Mouse (Mus musculus): Measurements from ENCODE around the gene Slc25a43.

The Slc25a43 gene

DNA sequence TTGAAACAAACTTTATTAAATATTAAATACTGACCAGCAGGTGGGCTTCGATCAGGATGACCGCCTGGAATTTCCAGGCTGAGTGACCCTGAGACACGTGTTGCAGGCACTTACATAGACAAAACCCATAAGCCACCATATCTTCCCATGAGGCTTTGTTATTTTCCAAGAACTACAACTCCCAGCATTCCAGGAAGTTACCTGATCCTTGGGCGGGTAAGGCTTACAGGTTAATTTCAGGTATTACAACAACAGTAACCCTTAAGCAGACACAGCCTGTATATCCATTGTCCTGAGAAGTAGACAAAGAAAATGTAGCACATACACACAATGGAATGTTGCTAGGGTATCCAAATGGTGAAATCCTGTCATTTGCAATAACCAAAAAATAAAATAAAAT lies 45.9 kb downstream of the Slc25a43 start:
- DNase-seq (ENCODE audit: low spot score) = no peak

DNA sequence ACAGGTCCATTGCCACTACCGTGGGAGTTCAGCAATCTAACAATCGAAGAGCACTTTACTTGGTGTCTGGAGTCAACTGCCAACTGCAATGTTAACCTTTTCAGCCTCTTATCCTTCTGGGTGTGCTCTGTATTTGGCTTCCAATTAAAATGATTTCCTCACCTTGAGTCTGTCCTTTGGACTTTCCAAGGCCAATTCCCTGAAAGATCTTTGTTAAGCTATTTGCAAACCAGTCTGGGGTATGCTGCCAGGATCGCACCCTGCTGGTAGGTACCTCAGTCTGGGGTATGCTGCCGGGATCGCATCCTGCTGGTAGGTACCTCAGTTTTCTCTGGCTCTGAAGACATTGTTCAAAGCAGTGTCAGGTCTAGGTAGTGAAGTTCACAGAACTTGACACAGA lies 51.1 kb downstream of the Slc25a43 start:
- no peak for DNase-seq (ENCODE audit: low spot score)

DNA sequence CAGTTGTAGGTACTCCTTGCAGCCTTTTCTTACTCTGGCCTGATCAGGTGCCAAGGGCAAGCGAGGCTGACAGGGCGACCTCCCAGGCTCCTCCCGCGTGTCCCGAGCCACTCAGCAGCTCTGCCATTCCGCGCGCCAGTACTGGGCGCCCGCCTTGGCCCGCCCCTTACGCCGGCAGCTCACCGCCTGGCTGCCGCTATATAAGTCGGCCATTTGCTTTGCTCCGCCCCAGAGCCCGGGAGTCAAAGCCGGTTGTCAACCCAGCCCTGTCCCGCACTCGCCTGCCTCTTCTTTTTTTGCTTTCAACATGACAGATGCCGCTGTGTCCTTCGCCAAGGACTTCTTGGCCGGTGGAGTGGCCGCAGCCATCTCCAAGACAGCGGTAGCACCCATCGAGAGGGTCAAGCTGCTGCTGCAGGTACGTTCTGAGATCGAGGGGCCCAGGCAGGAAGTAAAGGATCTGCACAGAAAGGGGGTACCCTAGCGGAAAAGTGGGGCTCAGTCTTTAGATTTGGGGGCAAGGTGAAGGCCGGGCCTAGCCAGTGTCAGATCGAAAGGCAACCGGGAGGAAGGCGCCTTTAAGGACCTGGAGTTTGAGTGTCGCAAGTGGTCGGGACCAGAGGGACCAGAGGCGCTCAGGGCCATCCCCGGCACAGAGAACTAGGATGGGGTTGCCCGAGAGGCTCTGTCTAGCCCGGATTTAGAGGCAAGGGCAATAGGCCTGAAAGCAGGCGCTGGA lies 52.1 kb downstream of the Slc25a43 start, which contains the start of gene Slc25a5:
Slc25a5 (plus strand) TSS at position 228 of the 739 bp plus-strand sequence.
- DNase-seq (ENCODE audit: low spot score) = peak; percentile 77

DNA sequence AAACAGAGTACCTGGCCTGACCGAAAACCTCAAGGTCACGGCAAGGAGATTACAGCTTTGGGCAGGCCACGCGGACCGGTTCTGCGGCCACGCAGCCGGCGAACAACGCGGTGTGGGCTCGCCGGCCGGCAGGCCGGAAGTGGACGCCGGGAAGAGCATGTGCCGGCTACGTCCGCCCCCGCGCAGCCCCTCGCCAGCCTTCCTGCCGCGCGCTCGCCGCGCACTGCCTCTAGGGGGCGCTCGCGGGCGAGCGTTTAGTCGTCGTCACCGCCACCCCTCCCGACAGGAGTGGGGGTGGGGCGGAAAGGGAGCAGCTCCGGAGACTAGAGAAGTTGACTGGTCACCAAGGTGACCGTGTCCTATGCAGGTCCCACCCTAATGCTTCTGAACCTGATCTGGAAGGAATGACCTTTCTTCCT lies 52.7 kb downstream of the Slc25a43 start:
- peak; percentile 74 for DNase-seq (ENCODE audit: low spot score)

DNA sequence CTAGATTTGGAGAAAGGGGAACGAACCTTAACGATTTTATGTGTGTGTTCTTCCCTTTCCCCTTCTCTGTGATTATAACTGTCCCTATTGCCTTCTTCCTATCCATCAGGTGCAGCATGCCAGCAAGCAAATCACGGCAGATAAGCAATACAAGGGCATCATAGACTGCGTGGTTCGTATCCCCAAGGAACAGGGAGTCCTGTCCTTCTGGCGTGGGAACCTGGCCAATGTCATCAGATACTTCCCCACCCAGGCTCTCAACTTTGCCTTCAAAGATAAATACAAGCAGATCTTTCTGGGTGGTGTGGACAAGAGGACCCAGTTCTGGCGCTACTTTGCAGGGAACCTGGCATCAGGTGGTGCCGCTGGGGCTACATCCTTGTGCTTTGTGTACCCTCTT lies 53.3 kb downstream of the Slc25a43 start:
- peak; percentile 32 for DNase-seq (ENCODE audit: low spot score)

DNA sequence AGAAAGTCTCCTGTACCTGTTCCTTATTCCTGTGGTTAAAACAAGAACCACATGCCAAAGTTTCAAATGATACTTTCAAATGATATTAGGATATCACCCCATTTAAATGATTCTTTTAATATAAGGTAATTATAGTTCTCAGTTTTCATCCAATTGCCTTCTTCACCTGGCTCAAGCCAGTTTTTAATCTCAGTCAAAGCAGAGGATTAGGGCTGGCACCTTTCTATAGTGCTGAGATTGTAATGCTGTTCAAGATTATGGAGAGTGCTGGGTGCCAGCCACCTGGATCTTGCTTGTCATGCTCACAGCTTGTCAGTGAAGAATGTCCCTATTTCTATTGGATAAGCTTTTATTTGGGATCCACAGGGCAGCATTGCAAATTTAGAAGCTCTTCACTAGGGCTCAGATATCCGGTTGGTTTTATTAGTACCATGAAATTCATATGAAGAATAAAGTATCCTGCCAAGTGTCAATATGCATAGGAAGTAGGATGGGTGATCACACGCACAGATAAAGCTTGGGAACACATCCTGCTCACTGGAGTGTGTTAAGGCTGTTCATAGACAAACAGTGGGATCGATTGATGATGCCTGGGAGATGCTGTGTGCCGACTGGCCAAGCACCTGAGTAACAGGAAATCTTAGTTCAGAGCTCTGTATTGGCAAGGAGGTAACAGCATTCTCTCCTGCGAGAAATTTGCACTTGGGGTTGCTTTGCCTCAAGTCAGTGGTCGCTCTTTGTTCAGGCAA lies 55.8 kb downstream of the Slc25a43 start:
- no peak for DNase-seq (ENCODE audit: low spot score)

DNA sequence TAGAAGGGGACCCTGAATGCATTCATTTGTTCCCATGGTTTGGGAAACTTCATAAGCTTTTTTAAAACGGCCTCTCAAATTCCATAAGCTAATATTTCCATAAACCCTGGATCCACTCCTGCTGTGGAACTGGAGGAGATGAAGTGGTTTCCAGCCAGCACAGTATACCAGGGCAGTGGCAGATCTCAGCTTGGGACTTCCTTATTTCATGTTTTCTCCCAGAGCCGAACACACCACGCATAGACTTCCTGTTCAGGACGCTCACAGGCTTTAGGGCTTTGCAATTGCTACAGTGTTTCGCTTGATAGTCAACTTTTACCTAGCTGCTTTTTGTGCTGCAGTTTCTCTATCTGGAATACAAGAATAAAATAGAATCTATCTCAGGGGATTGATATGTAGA lies 59.7 kb downstream of the Slc25a43 start:
- DNase-seq (ENCODE audit: low spot score) = no peak

DNA sequence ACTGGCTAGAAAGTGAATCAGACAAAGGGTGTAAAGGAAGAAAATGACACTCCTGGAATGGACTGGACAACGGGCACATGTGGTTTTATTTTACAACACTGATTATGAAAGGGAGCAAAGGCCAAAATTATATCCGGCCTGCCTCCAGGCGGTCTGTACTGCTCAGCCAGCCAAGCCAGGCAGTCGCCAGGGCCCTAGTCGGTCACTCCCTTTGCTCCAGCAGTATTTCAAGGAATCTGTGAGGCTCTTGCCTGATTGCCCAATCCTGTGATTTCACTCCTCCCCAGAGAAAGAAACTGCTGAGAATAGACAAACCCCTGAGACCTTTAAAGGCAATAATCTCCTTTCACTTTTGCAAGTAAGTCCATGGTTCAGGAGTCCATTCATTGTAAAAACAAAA lies 60.7 kb downstream of the Slc25a43 start:
- peak; percentile 18 for DNase-seq (ENCODE audit: low spot score)

DNA sequence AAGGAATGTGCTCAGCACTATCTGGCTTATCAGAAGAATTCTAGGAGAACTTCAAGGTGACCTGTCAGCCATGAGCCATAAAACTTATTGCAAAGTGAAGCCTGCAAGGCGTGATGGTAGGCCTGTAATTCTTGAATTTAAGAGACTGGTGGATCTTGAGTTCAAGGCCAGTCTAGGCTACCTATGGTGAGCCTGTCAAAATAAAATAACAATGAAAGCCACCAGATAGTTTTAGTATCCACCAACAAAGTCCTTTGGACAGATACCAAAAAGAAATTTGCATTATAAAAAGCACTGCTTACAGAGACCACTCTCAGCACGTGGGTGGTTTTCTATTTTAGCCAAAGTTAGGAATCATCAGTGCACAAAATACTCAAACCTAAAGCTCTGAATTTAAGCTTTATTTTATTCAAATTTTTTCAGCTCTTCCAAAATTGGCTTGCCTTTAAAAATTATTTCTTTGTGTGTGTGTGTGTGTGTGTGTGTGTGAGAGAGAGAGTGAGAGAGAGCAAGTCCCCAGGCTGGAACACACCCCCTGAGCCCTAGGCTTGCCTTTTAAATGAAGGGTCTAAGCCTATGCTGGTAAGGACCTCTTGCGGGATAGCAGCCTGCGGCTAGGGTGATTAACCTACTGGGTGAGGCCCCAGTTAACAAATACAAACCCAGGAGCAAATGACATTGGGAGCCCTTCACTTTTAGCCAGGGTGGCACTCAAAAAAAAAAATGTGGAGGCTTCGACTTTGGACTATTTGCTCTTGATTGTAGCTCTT lies 62.2 kb downstream of the Slc25a43 start:
- DNase-seq (ENCODE audit: low spot score) = no peak

DNA sequence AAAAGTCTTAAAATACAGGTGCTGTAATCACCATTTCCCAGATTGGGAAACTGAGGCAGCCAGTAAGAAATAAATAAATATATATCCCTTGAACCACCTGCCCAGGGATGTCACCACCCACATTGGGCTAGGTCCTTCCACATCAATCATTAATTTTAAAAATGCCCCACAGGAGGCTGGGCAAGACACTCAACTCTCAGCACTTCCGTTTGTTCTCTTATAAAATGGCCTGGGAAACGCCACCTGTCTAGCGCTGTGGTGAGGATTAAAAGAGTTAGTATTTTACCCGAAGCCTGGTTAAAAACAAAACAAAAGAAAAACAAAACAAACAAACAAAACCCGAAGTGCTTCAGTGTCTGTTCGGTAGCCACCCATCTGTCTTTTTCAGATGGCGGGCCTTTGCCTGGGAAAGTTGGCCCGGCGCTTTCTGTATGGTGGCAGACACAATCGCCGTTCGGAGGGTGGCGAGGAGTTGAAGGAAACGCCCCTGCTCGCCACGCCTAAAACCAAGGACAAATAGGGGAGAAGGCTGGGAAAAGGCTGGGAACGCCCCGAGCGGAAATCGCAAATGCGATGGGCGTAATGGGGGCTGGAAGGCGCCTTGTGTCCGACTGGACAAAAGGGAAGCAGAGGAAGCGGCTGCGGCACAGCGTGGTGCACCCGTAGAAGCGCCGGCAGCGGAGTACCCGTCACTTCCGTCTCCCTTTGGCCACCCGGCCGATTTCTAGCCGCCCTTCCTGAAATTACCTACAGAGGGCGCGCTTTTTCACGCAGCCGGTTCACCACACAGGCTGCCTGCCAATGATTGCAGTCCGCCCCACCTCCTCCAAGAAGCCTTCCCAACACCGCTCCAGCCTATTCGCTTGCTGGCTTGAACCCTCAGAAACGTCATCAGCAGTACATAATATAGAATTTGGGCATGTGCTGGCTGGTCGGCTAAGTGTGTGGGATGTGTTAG lies 64.2 kb downstream of the Slc25a43 start:
- peak; percentile 84 for DNase-seq (ENCODE audit: low spot score)

DNA sequence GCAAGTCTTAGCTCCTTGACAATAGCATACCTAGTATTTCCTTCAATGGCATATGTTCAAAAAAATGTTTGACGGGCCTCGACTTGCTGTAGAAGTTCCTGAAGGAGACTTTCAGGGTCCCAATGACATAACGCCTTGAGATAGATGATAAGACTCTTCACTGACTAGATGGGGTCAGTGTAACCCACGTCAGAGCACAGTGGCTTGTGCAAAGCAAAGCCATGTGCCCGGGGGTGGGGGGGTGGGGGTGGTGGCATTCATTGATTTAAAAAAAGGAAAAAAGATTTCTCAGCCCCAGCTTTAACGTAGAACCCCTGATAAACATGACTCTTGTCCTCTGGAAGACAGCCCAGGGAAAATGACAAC lies 64.8 kb downstream of the Slc25a43 start:
- no peak for DNase-seq (ENCODE audit: low spot score)

DNA sequence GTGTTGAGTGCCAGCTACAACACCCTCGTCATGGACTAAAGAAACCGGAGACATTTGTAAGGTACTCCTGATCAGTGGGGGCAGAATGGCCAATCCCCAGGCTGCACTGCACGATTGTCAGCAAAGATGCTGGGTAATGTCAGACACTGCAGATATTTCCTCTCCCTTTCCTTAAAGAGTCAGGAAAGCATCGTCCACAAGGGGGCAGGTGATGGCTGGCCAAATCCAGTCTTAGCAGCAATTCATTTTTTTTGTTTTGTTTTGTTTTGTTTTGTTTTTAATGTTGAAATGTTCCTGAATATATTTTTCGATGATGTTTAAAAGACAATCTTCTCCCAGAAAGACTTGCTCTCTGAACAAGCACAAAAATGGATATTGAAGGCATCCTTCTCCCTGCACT lies 67.9 kb downstream of the Slc25a43 start:
- DNase-seq (ENCODE audit: low spot score) = no peak

DNA sequence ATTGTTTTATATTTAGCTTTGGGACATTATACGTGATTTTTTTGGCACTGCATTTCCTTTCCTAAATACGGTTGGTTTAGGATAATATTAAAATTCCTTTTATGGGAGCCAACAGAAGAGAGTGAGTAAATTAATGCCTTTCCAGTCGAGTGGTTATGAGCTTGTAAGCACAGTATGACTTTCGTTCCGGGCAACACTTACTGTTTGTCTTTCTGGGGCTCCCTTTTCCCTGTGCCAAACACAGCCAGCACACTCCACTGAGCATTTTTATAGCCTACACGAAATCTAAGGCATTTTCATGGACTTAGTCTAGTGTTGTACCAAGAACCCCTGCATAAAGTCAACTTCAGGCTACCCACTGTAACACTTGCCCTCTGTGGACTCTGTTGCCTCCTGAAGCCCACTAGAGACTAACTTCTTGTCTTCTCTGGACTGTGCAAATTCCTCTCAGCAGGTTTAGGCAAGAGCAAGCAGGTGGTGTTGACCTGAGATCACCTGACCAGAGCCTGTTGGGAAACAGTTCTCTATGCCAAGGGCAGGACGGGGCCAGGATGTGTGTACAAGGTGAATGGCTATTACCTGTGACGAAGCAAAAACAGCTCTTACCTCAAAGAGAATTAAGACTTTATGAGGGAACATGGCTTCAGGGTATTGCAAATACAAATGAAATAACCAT lies 70.8 kb downstream of the Slc25a43 start:
- no peak for DNase-seq (ENCODE audit: low spot score)

DNA sequence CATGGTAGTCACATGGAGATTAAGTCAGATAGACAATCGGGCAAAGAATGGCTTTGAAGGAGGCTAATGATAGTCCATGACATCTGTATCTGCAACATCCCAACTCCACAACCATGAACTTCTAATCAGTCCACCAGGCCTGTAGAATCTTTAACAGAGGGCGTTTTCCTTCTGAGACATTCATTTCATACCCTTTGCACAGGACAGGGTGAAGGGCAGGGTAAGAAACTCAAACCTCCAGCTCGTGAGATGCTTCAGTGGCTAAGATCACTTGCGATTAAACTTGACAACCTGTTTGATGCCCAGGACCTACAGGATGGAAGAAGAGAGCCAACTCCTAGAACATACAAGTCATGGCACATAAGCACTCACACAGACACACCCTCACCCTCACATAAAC lies 71.6 kb downstream of the Slc25a43 start:
- no peak for DNase-seq (ENCODE audit: low spot score)

DNA sequence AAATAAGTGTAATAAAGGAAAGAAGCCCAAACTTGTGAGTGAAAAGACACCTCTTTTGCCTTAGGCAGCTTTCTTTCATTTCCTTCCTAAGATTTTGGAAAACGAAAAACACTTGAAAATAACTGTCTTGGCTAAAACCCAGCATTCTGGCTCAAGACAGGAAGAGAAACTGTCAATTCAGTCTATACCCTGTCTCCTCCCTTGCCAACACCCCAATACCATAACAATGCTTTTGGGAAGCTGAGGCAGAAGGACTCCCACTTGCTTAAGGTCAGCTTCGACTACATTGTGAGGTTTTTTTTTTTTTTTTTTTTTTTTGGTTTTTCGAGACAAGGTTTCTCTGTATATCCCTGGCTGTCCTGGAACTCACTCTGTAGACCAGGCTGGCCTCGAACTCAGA lies 72.0 kb downstream of the Slc25a43 start:
- DNase-seq (ENCODE audit: low spot score) = no peak

DNA sequence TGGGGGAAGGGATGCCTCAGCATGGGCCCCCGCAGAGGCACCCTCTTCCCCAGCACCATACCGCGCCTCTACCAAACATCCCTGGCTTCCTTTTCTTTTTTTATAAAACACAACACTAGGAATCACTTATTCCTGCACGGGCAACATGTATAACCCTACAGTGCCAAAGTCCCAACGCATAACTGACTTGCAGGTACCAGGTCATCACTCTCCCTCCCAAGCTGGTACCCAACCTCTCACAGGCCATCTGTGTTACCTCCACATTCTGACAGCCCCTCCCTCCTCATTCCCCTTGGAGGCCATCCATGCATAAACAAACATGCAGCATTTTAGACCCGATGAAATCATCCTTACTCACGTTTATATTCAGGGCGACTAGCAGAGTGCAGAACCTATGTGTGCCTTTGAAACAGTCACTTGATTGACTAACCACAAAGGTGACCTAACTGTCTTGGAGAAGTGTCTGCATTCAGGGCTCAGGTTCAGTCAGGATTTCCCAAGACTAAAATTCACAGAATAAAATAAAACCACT lies 73.0 kb downstream of the Slc25a43 start:
- DNase-seq (ENCODE audit: low spot score) = no peak

DNA sequence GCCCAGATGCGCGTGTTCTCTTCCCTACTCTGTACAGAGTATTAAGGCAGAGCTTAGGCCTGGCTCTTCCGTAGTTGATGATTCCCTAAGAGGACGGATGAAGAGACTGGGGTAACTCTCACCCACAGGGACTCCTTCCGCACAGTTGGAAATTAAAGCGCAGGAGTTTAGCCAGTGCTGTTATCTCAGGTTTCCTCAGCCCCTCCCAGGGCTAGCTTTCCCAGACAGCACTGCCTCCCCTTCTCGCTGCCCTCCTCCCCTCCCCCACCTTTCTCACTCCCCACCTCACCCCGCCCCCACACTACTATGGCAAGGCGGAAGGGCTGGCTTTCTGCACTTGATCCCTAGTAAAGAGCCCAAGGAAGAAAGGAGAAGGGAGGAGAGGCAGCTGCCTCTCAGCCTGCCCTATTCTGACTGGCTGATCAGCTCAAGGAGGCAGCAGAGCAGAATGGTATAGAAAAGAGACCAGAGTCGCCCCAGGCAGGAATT lies 73.5 kb downstream of the Slc25a43 start:
- DNase-seq (ENCODE audit: low spot score) = no peak

DNA sequence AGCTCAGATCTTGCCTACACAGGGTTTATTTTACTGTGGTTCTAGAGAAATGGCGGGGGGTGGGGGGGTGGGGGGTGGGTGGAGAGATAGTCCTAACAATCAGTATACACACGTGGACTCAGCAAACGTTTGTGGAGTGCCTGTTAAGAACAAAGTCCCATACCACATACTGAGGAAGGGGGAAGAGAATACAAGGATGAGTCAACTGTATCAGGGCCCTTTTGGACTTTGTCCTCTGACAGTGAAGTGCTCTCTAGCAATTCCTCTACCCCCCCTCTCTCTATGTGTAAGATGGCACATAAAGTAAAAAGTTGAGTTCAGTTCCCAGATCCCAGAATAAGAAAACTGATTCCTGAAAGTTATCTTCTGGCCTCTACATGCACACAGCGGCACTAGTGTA lies 76.1 kb downstream of the Slc25a43 start:
- no peak for DNase-seq (ENCODE audit: low spot score)

DNA sequence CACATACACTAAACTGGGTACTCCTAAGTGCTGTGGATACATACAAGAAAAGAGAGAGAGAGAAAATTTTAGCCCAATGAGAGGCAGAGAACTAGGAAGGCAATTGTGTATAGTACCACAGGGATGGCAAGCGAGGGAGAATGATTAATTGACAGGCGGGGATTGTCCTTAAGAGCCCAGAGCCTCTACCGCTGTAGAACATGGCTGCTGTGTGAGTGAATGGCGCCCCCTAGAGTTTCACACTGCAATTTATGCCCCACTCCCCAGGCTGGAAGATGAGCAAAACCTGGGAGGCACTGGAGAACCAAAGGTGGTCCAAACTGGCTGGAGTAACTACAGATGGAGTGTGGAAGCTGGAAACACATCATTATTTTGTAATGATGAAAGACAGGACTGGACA lies 76.7 kb downstream of the Slc25a43 start:
- DNase-seq (ENCODE audit: low spot score) = no peak

DNA sequence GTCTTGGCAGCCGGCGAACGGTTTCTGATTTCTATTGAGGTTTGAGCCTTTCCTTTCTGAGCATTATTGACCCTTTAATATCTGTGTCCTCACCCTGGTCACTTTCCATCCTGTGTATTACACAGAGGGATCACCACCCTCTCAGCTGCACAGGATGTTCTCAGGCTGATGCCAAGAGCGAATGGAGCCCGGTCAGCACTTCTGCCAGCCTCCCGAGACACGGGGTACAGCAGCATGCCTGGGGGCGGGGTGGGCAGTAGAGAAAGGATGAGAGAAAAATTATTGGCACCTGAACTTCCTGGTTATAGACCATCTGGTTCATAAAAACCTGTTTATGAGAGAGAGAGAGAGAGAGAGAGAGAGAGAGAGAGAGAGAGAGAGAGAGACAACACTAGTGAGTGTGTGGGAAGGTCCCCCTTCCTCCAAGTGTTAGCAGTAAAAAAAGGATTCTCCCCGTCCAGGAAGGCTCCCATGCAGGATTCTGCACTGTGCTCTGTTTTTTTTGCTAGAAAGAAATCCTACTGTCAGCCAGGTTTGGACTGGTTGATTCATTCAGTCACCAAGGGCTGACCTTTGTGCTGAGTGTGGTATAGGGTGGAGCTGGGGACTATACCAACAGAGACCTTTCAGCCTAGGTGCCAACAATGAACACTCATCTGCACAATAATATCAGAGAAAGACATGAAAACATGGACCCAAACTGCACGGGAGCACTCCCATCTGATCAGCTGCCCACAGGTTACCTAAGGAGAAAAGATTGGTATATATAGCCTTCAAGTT lies 80.7 kb downstream of the Slc25a43 start:
- DNase-seq (ENCODE audit: low spot score) = no peak
